11 mouse cellular contexts compared by ENCODE assay signal in the genomic region with DNA sequence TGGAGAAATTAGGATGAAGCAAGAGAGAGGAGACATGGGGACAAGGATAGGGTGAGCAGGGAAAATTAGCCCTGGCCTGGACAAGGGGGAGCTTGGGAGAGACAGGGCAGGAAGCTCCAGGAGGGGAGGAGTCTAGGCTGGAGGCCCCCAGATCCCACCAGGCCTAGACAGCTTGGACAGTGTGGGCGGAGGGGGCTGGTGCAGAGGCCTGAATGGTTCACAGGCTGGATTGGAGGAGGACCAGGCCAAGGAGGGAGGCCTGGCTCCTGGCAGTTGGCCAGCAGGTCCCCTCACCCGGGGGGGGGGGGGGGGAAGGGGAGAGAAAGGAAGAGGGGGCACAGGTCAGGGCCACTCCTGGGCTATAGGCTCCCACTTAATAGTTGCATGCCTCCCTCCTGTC. TPM values are rescaled to one million over a fixed set of nuclear protein-coding genes. Genes with fewer than 3 reads are reported as not detected.
DNase-seq lines count a peak whose midpoint lies in the region; ATAC-seq and TF ChIP-seq lines count a peak whose summit lies in the region.
"Had no signal": no experiment of that assay in that cellular context is flagged by ENCODE, and none has a peak within 500 bp of the region (broad histone marks: within the 10 kb centered on the region; RNA-seq: fewer than 3 reads in every experiment).

No protein-coding gene starts in this region.

- TF ChIP-seq CTCF in forebrain, postnatal 0 days (IDR thresholded peaks at IDR 0.05; ENCODE audit: low read depth): no peak
- no peak for TF ChIP-seq CTCF in kidney, postnatal 0 days (IDR thresholded peaks at IDR 0.05; ENCODE audit: low read depth)
- TF ChIP-seq CTCF in thymus, adult 2 months (IDR thresholded peaks at IDR 0.05; ENCODE audit: borderline replicate concordance, control insufficient read depth, extremely low read depth, insufficient read depth, low read length, poor library complexity): no peak

- ATAC-seq in forebrain, postnatal 0 days: no peak
- ATAC-seq in kidney, postnatal 0 days (replicated peaks; ENCODE audit: low FRiP score, low read depth): no peak
- ATAC-seq in embryonic facial prominence, embryonic 12.5 days (ENCODE audit: insufficient number of reproducible peaks, insufficient read depth, low FRiP score, low TSS enrichment): no peak
- 0 out of 2 replicates have a peak, but pooled peaks have one; percentile 17 for ATAC-seq in midbrain, embryonic 13.5 days

- TF ChIP-seq POLR2A in thymus, adult 2 months (IDR thresholded peaks at IDR 0.05; ENCODE audit: control insufficient read depth, extremely low read depth, insufficient read depth, low read length, poor library complexity): no peak

- H3K9ac ChIP-seq in forebrain, postnatal 0 days: no peak overlapping the region
- H3K9ac ChIP-seq in kidney, postnatal 0 days (ENCODE audit: low read depth, low read length): no peak overlapping the region
- H3K9ac ChIP-seq in embryonic facial prominence, embryonic 12.5 days: no peak overlapping the region
- H3K9ac ChIP-seq in midbrain, embryonic 13.5 days (replicated peaks): peak overlapping the region; percentile 44

- peaks cover 70% of the 10 kb centered on the region for H3K36me3 ChIP-seq in forebrain, embryonic 10.5 days (replicated peaks)
- no peaks in the 10 kb centered on the region for H3K36me3 ChIP-seq in forebrain, postnatal 0 days (ENCODE audit: insufficient read depth)
- H3K36me3 ChIP-seq in kidney, postnatal 0 days (ENCODE audit: insufficient read depth, low read length): no peaks in the 10 kb centered on the region
- H3K36me3 ChIP-seq in embryonic facial prominence, embryonic 12.5 days: no peaks in the 10 kb centered on the region
- no peaks in the 10 kb centered on the region; the same call in 1 of the 2 replicates for H3K36me3 ChIP-seq in midbrain, embryonic 13.5 days
- no peaks in the 10 kb centered on the region for H3K36me3 ChIP-seq in thymus, adult 2 months (ENCODE audit: control insufficient read depth, insufficient read depth, low read length)

- peak overlapping the region; percentile 76 for H3K27ac ChIP-seq in forebrain, embryonic 10.5 days
- no peak overlapping the region for H3K27ac ChIP-seq in forebrain, postnatal 0 days (ENCODE audit: low read depth, low read length)
- peak overlapping the region; percentile 28; the same call in 1 of the 2 replicates for H3K27ac ChIP-seq in kidney, postnatal 0 days
- peak overlapping the region; percentile 54; the same call in 1 of the 2 replicates for H3K27ac ChIP-seq in embryonic facial prominence, embryonic 12.5 days
- peak overlapping the region; percentile 51; the same call in 1 of the 2 replicates for H3K27ac ChIP-seq in midbrain, embryonic 13.5 days
- H3K27ac ChIP-seq in thymus, adult 2 months (ENCODE audit: control insufficient read depth, insufficient read depth, low read length): no peak overlapping the region

- H3K4me1 ChIP-seq in forebrain, embryonic 10.5 days: peaks cover 92% of the 10 kb centered on the region
- H3K4me1 ChIP-seq in forebrain, postnatal 0 days (ENCODE audit: insufficient read depth): peaks cover 16% of the 10 kb centered on the region
- H3K4me1 ChIP-seq in kidney, postnatal 0 days (replicated peaks; ENCODE audit: insufficient read depth, low read length): peaks cover 33% of the 10 kb centered on the region
- H3K4me1 ChIP-seq in embryonic facial prominence, embryonic 12.5 days: peaks cover 52% of the 10 kb centered on the region
- H3K4me1 ChIP-seq in midbrain, embryonic 13.5 days (replicated peaks): peaks cover 87% of the 10 kb centered on the region
- no peaks in the 10 kb centered on the region for H3K4me1 ChIP-seq in thymus, adult 2 months (replicated peaks; ENCODE audit: control insufficient read depth, insufficient read depth, low read length)
- H3K4me1 ChIP-seq: megakaryocyte, embryonic 14.5 days had no signal

- no peak overlapping the region for H3K4me2 ChIP-seq in forebrain, postnatal 0 days (ENCODE audit: low read depth)
- no peak overlapping the region for H3K4me2 ChIP-seq in kidney, postnatal 0 days (ENCODE audit: low read length)
- no peak overlapping the region for H3K4me2 ChIP-seq in embryonic facial prominence, embryonic 12.5 days (replicated peaks)
- no peak overlapping the region for H3K4me2 ChIP-seq in midbrain, embryonic 13.5 days (replicated peaks)

- peaks cover 44% of the 10 kb centered on the region for H3K27me3 ChIP-seq in forebrain, embryonic 10.5 days (ENCODE audit: poor library complexity, severe bottlenecking)
- H3K27me3 ChIP-seq in forebrain, postnatal 0 days (ENCODE audit: insufficient read depth, low read length): no peaks in the 10 kb centered on the region
- H3K27me3 ChIP-seq in kidney, postnatal 0 days (ENCODE audit: insufficient read depth, low read length): no peaks in the 10 kb centered on the region; the same call in 1 of the 2 replicates
- no peaks in the 10 kb centered on the region for H3K27me3 ChIP-seq in embryonic facial prominence, embryonic 12.5 days
- no peaks in the 10 kb centered on the region for H3K27me3 ChIP-seq in midbrain, embryonic 13.5 days
- H3K27me3 ChIP-seq in thymus, adult 2 months (ENCODE audit: control insufficient read depth, insufficient read depth, low read length): no peaks in the 10 kb centered on the region; the same call in 1 of the 2 replicates

- DNase-seq in forebrain, embryonic 10.5 days (ENCODE audit: extremely low spot score, low spot score): no peak
- no peak for DNase-seq in forebrain, postnatal 0 days
- DNase-seq in kidney, postnatal 0 days (ENCODE audit: low spot score): peak; percentile 45
- DNase-seq in kidney, postnatal 14 days: no peak
- no peak for DNase-seq in left cerebral cortex, adult 11 months (ENCODE audit: low spot score)
- no peak for DNase-seq in thymus, adult 2 months
- DNase-seq: cerebellum, adult 18-20 months; gastrocnemius, postnatal 14 days had no signal

- no peak overlapping the region for H3K4me3 ChIP-seq in forebrain, embryonic 10.5 days
- no peak overlapping the region for H3K4me3 ChIP-seq in forebrain, postnatal 0 days (ENCODE audit: low read depth, low read length)
- H3K4me3 ChIP-seq in kidney, postnatal 0 days (replicated peaks; ENCODE audit: low read depth, low read length): no peak overlapping the region
- no peak overlapping the region for H3K4me3 ChIP-seq in embryonic facial prominence, embryonic 12.5 days
- no peak overlapping the region for H3K4me3 ChIP-seq in midbrain, embryonic 13.5 days (replicated peaks)
- no peak overlapping the region for H3K4me3 ChIP-seq in thymus, adult 2 months (ENCODE audit: control insufficient read depth, insufficient read depth, low read length)
- H3K4me3 ChIP-seq: megakaryocyte, embryonic 14.5 days had no signal

- WGBS in forebrain, embryonic 10.5 days: 90% methylated on average over 1 of the region's 2 CpGs
- 60% methylated on average over 1 of the region's 2 CpGs for WGBS in forebrain, postnatal 0 days
- WGBS in kidney, postnatal 0 days: 40% methylated on average over 1 of the region's 2 CpGs
- 100% methylated on average over 1 of the region's 2 CpGs for WGBS in embryonic facial prominence, embryonic 12.5 days
- WGBS in midbrain, embryonic 13.5 days: 18% methylated on average over 1 of the region's 2 CpGs
- 65% methylated on average over 2 of the region's 2 CpGs for WGBS in thymus, adult 2 months

- no peaks in the 10 kb centered on the region for H3K9me3 ChIP-seq in forebrain, embryonic 10.5 days
- H3K9me3 ChIP-seq in forebrain, postnatal 0 days (ENCODE audit: low read length): no peaks in the 10 kb centered on the region
- H3K9me3 ChIP-seq in kidney, postnatal 0 days (replicated peaks; ENCODE audit: low read length): no peaks in the 10 kb centered on the region
- H3K9me3 ChIP-seq in embryonic facial prominence, embryonic 12.5 days: no peaks in the 10 kb centered on the region
- H3K9me3 ChIP-seq in midbrain, embryonic 13.5 days: no peaks in the 10 kb centered on the region
- H3K9me3 ChIP-seq: megakaryocyte, embryonic 14.5 days had no signal

RNA-seq across cellular contexts. Expression of a gene that starts 17.6 kb away (rescaled TPM):
- polyA plus RNA-seq in forebrain, embryonic 10.5 days (2016; fragmentation: Nextera tagmentation; extraction: Ambion mirVana): 19.4 and 21.9 TPM in 2 replicates
- 24.7 and 25.9 TPM in 2 replicates for total RNA-seq in forebrain, postnatal 0 days (2014; rRNA removed)
- 13.6 and 14.2 TPM in 2 replicates for polyA plus RNA-seq in forebrain, postnatal 0 days (2015; fragmentation: Nextera tagmentation; extraction: Ambion mirVana)
- polyA plus RNA-seq in kidney, postnatal 0 days (2015; fragmentation: Nextera tagmentation; extraction: Ambion mirVana): 8.6 and 8.7 TPM in 2 replicates
- polyA plus RNA-seq in embryonic facial prominence, embryonic 12.5 days (2016; fragmentation: Nextera tagmentation; extraction: Ambion mirVana): 13.6 and 14.9 TPM in 2 replicates
- polyA plus RNA-seq in midbrain, embryonic 13.5 days (2015; fragmentation: Nextera tagmentation; extraction: Ambion mirVana): 27.6 and 32.7 TPM in 2 replicates
- polyA plus RNA-seq in thymus, adult 2 months (2012; rRNA removed): 2.3 and 3.0 TPM in 2 replicates

RNA-seq across cellular contexts. Expression of a gene that starts 20.5 kb away (rescaled TPM):
- polyA plus RNA-seq in forebrain, embryonic 10.5 days (2016; fragmentation: Nextera tagmentation; extraction: Ambion mirVana): 82.0 and 90.0 TPM in 2 replicates
- 16.8 and 17.2 TPM in 2 replicates for total RNA-seq in forebrain, postnatal 0 days (2014; rRNA removed)
- polyA plus RNA-seq in forebrain, postnatal 0 days (2015; fragmentation: Nextera tagmentation; extraction: Ambion mirVana): 29.1 and 31.2 TPM in 2 replicates
- 157 and 159 TPM in 2 replicates for polyA plus RNA-seq in kidney, postnatal 0 days (2015; fragmentation: Nextera tagmentation; extraction: Ambion mirVana)
- 337 and 358 TPM in 2 replicates for polyA plus RNA-seq in embryonic facial prominence, embryonic 12.5 days (2016; fragmentation: Nextera tagmentation; extraction: Ambion mirVana)
- 34.0 and 34.9 TPM in 2 replicates for polyA plus RNA-seq in midbrain, embryonic 13.5 days (2015; fragmentation: Nextera tagmentation; extraction: Ambion mirVana)
- 47.4 and 73.2 TPM in 2 replicates for polyA plus RNA-seq in thymus, adult 2 months (2012; rRNA removed)

RNA-seq across cellular contexts. Expression of a gene that starts 34.0 kb away (rescaled TPM):
- 97.3 and 98.1 TPM in 2 replicates for polyA plus RNA-seq in forebrain, embryonic 10.5 days (2016; fragmentation: Nextera tagmentation; extraction: Ambion mirVana)
- total RNA-seq in forebrain, postnatal 0 days (2014; rRNA removed): 36.3 and 44.4 TPM in 2 replicates
- 43.0 and 52.0 TPM in 2 replicates for polyA plus RNA-seq in forebrain, postnatal 0 days (2015; fragmentation: Nextera tagmentation; extraction: Ambion mirVana)
- polyA plus RNA-seq in kidney, postnatal 0 days (2015; fragmentation: Nextera tagmentation; extraction: Ambion mirVana): 63.3 and 65.2 TPM in 2 replicates
- polyA plus RNA-seq in embryonic facial prominence, embryonic 12.5 days (2016; fragmentation: Nextera tagmentation; extraction: Ambion mirVana): 84.9 and 87.8 TPM in 2 replicates
- polyA plus RNA-seq in midbrain, embryonic 13.5 days (2015; fragmentation: Nextera tagmentation; extraction: Ambion mirVana): 63.9 and 67.4 TPM in 2 replicates
- 82.8 and 94.9 TPM in 2 replicates for polyA plus RNA-seq in thymus, adult 2 months (2012; rRNA removed)

RNA-seq across cellular contexts. Expression of a gene that starts 39.2 kb away (rescaled TPM):
- 19.7 and 21.3 TPM in 2 replicates for polyA plus RNA-seq in forebrain, embryonic 10.5 days (2016; fragmentation: Nextera tagmentation; extraction: Ambion mirVana)
- 106 and 130 TPM in 2 replicates for total RNA-seq in forebrain, postnatal 0 days (2014; rRNA removed)
- polyA plus RNA-seq in forebrain, postnatal 0 days (2015; fragmentation: Nextera tagmentation; extraction: Ambion mirVana): 117 and 122 TPM in 2 replicates
- 20.2 and 23.9 TPM in 2 replicates for polyA plus RNA-seq in kidney, postnatal 0 days (2015; fragmentation: Nextera tagmentation; extraction: Ambion mirVana)
- polyA plus RNA-seq in embryonic facial prominence, embryonic 12.5 days (2016; fragmentation: Nextera tagmentation; extraction: Ambion mirVana): 29.0 and 33.7 TPM in 2 replicates
- 81.6 and 92.1 TPM in 2 replicates for polyA plus RNA-seq in midbrain, embryonic 13.5 days (2015; fragmentation: Nextera tagmentation; extraction: Ambion mirVana)
- polyA plus RNA-seq in thymus, adult 2 months (2012; rRNA removed): 7.5 and 10.3 TPM in 2 replicates

RNA-seq across cellular contexts. Expression of a gene that starts 43.7 kb away (rescaled TPM):
- 141 and 142 TPM in 2 replicates for polyA plus RNA-seq in forebrain, embryonic 10.5 days (2016; fragmentation: Nextera tagmentation; extraction: Ambion mirVana)
- 184 and 251 TPM in 2 replicates for total RNA-seq in forebrain, postnatal 0 days (2014; rRNA removed)
- polyA plus RNA-seq in forebrain, postnatal 0 days (2015; fragmentation: Nextera tagmentation; extraction: Ambion mirVana): 378 and 438 TPM in 2 replicates
- polyA plus RNA-seq in kidney, postnatal 0 days (2015; fragmentation: Nextera tagmentation; extraction: Ambion mirVana): 152 and 154 TPM in 2 replicates
- polyA plus RNA-seq in embryonic facial prominence, embryonic 12.5 days (2016; fragmentation: Nextera tagmentation; extraction: Ambion mirVana): 117 and 122 TPM in 2 replicates
- polyA plus RNA-seq in midbrain, embryonic 13.5 days (2015; fragmentation: Nextera tagmentation; extraction: Ambion mirVana): 270 and 278 TPM in 2 replicates
- 60.5 and 72.8 TPM in 2 replicates for polyA plus RNA-seq in thymus, adult 2 months (2012; rRNA removed)

Comparison
In these comparisons a context has a peak if more than half of its experiments do, and no peak if none do; other contexts are left out.
1. H3K27ac ChIP-seq: peak in forebrain, embryonic 10.5 days (single experiment), kidney, postnatal 0 days (single experiment), embryonic facial prominence, embryonic 12.5 days (single experiment) and midbrain, embryonic 13.5 days (single experiment); none in forebrain, postnatal 0 days (single experiment) and thymus, adult 2 months (single experiment).